Mouse (Mus musculus) cerebellum, adult 2 months (tissue): ENCODE results near the gene Myt1. TPM values are rescaled to one million over a fixed set of nuclear protein-coding genes. Genes with fewer than 3 reads are reported as not detected.
A peak's percentile ranks its signal among the peaks of the same experiment; 100 is the strongest.

Source experiments
- DNase-seq, 2 experiments: peaks; one replicate each; pipeline ENCODE4 v3.0.0; 2021
- H3K27ac ChIP-seq: fragments of 200-500 bp; 2 replicates; pipeline ENCODE4 v1.5.1; 2012; ENCODE audit warnings: low read length, control low read depth, inconsistent platforms; ENCODE audit not compliant: insufficient read depth
- H3K27me3 ChIP-seq: fragments of 200-500 bp; 2 replicates; pipeline ENCODE4 v1.6.1; 2012; ENCODE audit warnings: inconsistent platforms, mild to moderate bottlenecking, low read length, moderate library complexity; ENCODE audit not compliant: control insufficient read depth, insufficient read depth
- H3K4me1 ChIP-seq: fragments of 200-500 bp; 2 replicates; pipeline ENCODE4 v1.6.1; 2011; ENCODE audit warnings: low read length; ENCODE audit not compliant: control insufficient read depth, insufficient read depth
- H3K4me3 ChIP-seq: fragments of 200-500 bp; replicated peaks from 2 replicates; pipeline ENCODE3; 2011; ENCODE audit warnings: mild to moderate bottlenecking, low read depth, low read length, control low read depth; ENCODE audit not compliant: insufficient read depth
- CTCF ChIP-seq: fragments of 200-500 bp; IDR thresholded peaks from 2 replicates; pipeline ENCODE4 v1.5.1; 2011; ENCODE audit warnings: low read depth, mild to moderate bottlenecking, control low read depth, low read length, moderate library complexity, borderline replicate concordance; ENCODE audit not compliant: insufficient read depth
- POLR2A ChIP-seq: fragments of 200-500 bp; IDR thresholded peaks from 2 replicates; pipeline ENCODE4 v1.6.1; 2011; ENCODE audit warnings: low read length, control low read depth, borderline replicate concordance; ENCODE audit not compliant: insufficient read depth
- WGBS: fragments of 180-500 bp; shearing (Covaris S2); methylation state at CpG from one replicate; pipeline ENCODE4 v1.1.7; 2018; 5-methylcytosine and 5-hydroxymethylcytosine counted together
- polyA plus RNA-seq: library from polyadenylated mRNA; depleted of rRNA; stranded (reverse); fragments of >200 nt; gene quantifications from 2 replicates; pipeline ENCODE4 v1.2.3, GENCODE M21; 2012

Gene Myt1
- polyA plus RNA-seq, 1 experiment, result 44.2 TPM

DNA sequence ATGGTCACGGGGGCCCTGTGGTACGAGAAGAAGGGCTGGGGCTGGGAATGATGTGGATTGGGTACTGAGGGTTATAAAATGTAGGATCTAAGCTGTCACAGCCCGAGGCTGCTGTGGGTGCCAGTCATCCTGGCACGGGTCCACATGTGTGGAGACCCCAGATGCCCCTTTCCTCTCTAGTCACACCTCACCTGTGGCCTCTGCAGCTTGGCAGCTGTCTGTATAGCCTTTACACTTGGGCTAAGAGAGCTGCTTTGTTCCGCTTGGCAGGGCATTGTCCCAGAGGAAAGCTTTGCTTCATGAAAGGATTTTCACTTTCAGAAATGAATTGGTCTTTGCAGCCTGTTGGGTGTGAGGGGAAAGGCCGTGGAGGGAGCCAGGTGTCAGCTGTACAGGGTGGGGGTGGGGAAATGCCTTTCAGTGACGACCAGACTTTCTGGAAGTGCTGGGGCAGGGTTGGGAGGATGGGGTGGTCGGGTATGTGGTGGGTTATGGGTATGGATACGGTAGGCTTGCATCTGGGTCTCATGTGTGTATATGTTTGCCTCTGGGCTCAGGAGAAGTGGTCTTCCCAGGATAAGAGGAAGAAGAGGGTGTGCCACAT lies 35.4 kb upstream of the Myt1 start:
- DNase-seq, result no peak
- no peaks in the 10 kb centered on the region; the same call in 1 of the 2 replicates for H3K4me1 ChIP-seq
- TF ChIP-seq POLR2A, result no peak
- no peak for TF ChIP-seq CTCF
- 54% methylated on average over 9 of the region's 9 CpGs for WGBS
- H3K27me3 ChIP-seq, result no peaks in the 10 kb centered on the region
- no peak overlapping the region for H3K4me3 ChIP-seq
- no peak overlapping the region for H3K27ac ChIP-seq

DNA sequence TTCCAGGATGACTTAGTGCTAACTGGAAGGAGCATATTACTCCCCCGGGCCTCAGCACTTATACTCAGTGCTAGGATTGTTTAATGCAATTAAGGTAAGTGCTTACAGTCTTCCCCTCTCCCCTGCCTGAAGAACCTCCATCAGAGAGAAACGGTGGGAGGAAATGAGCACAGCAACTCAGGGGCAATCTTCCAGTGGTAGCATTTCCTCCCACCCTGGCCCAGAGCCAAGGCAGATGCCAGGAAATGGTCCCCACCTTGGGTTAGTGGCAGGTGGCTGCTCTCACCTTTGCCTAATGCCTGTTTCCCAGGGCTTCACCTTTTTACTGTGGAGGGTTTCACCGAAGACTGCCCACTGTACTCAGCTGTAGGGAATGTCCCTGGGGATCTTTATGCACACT lies 33.1 kb upstream of the Myt1 start:
- Histone ChIP-seq H3K4me1 (no peaks in the 10 kb centered on the region), H3K27me3 (no peaks in the 10 kb centered on the region), H3K27ac (no peak overlapping the region), H3K4me3 (no peak overlapping the region)
- no peak for TF ChIP-seq POLR2A
- TF ChIP-seq CTCF, result no peak
- WGBS, result 60% methylated on average over 3 of the region's 3 CpGs
- no peak for DNase-seq

DNA sequence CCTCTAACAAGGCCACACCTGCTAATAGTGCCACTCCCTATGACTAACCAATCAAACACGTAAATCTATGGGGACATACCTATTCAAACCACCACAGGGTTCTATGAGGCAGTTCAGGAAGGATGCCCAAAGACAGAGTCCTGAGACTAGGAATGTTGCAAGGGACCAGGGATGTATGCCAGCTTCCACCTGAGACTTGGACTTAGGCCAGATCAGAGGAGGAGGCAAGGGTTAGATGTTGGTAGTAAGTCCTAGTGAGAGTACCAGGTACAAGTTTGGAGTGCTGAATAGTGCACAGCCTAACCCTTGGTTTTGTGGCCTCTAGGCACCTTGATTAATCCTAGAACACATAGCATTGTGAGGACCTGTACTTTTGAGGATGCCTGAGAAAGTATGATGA lies 10.5 kb upstream of the Myt1 start:
- H3K4me3 ChIP-seq, result no peak overlapping the region
- WGBS, result 17% methylated on average over 1 of the region's 1 CpGs
- DNase-seq, result peak; percentile 66 to 71
- peaks cover 5% of the 10 kb centered on the region; the same call in 1 of the 2 replicates for H3K4me1 ChIP-seq
- no peak overlapping the region for H3K27ac ChIP-seq
- H3K27me3 ChIP-seq, result no peaks in the 10 kb centered on the region
- no peak for TF ChIP-seq CTCF
- no peak for TF ChIP-seq POLR2A

DNA sequence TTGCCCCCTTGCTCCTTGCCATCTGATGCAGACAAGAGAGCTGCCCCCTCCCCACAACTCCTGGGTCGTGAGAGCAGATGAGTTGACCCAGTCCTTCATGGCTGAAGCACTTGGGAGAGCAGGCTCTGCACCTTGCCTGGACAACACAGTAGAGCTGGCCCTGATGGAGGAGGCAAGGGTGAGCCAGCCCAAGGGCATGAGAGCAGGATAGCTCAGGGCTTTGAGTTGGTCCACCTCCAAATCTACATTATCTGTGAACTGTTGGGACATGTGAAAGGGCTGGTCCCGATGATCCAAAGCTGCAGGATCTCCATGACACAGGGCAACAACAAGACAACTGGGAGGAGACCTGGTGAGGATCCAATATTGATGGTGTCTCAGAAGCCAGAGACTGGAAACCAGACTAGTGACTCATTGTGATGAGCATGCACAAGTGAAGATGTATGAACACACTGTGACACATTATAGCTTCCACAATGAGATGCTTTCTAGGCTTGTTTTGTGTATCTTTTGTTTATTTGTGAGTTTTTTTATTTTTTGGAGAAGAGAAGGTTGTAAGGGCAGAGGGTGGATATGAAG lies 4.9 kb upstream of the Myt1 start:
- H3K4me3 ChIP-seq, result no peak overlapping the region
- 22% methylated on average over 2 of the region's 2 CpGs for WGBS
- H3K27ac ChIP-seq, result no peak overlapping the region
- no peaks in the 10 kb centered on the region for H3K27me3 ChIP-seq
- TF ChIP-seq CTCF, result no peak
- TF ChIP-seq POLR2A, result no peak
- peaks cover 16% of the 10 kb centered on the region; the same call in 1 of the 2 replicates for H3K4me1 ChIP-seq
- no peak for DNase-seq

DNA sequence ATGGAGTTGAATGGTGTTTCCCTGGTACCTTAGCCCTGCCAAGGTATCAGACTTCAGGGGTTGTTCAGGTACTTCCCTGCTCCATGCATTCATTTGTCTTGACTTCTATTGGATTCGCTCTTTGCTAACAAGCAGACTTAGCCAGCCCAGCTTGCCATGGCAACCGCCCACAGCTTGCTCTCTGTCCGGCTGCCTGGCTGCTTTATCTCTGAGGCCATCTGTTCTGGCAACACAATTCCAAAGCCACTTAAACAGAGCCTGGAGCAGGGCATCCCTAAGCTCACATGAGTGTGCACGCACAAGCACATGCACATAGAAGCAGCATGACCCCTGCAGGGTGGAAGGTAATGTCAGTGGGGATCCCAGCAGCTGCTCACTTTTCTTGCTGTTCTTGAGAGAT lies 4.1 kb upstream of the Myt1 start:
- Histone ChIP-seq H3K4me3 (no peak overlapping the region), H3K27me3 (no peaks in the 10 kb centered on the region), H3K27ac (peak overlapping the region; percentile 73; the same call in 1 of the 2 replicates), H3K4me1 (peaks cover 16% of the 10 kb centered on the region; the same call in 1 of the 2 replicates)
- TF ChIP-seq POLR2A (no peak), CTCF (no peak)
- 4% methylated on average over 4 of the region's 4 CpGs for WGBS
- DNase-seq, result peak; percentile 87 to 95

DNA sequence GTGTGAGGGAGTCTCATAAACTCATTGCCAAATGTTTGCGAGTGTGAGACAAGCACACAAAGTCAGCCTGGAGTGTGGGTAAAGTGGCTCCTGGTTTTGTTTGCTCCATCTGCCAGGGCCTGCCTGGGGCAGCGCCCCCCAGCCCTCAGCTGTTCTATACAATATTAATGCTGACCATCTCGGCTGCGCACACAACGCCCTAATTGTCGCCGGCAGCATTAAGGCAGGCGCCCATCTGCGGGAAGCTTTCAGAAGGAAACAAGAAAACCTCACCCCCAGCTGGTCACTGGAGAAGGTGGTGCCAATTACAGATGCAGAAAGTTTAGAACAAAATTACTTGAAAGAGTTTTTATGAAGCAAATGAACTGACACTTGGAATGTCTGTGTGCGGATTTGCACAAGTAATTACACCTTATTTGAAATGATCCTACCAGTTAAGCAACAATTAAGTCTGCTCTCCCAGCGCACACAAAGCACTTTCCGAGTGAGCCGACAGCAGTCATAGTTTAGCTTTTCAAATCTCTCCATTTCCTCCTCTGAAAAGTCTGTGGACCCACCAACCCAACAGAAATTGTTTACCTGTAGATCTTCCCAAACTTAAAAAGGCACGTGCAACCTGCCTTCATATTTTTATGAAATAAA lies 875 bp downstream of the Myt1 start:
- Histone ChIP-seq H3K4me3 (no peak overlapping the region), H3K27ac (no peak overlapping the region), H3K4me1 (peaks cover 15% of the 10 kb centered on the region; the same call in 1 of the 2 replicates), H3K27me3 (no peaks in the 10 kb centered on the region)
- 53% methylated on average over 14 of the region's 14 CpGs for WGBS
- TF ChIP-seq POLR2A, result no peak
- no peak for DNase-seq

DNA sequence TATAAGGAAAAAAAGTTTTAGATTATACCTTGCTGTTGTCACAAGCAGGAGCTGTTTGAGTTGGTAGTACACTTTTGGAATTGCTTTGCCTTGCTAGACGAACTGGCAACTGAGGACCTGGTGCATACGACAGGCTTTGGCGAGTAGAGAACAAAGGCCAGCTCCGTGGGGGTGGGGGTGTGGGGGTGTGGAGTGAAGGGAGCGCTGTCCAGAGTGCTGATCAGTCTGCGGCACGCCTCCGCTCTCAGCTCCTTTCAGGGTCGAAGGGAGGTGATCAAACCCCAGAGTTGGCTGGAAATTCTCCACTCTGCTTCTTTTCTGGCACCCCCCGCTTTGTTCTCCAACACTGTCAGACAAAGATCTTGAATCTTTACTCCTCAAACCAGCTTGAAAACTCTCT lies 1.5 kb downstream of the Myt1 start:
- WGBS, result 15% methylated on average over 10 of the region's 10 CpGs
- TF ChIP-seq POLR2A, result no peak
- TF ChIP-seq CTCF, result no peak
- peaks cover 18% of the 10 kb centered on the region; the same call in 1 of the 2 replicates for H3K4me1 ChIP-seq
- H3K27ac ChIP-seq, result no peak overlapping the region
- DNase-seq, result peak in 1 of 2 experiments; percentile 41
- H3K4me3 ChIP-seq, result no peak overlapping the region
- H3K27me3 ChIP-seq, result no peaks in the 10 kb centered on the region

DNA sequence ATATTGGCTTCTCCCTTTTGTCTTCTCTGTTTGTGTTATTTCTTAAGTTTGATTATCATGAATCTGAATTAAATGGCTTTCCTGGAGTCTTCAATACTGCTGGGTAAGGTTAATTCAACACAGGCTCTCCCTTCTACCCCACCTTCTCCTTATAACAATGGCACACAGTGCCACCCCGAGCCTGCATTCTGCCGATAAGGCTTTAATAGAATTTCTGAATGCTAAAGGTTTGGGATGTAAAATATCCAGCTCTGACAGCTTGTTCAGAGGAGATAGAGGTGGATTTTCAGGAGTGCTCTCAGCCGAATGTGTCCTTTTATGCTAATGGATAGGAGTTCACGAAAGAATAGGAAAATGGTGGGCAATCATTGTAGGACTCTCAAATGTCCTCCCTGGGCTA lies 2.1 kb downstream of the Myt1 start:
- 63% methylated on average over 4 of the region's 4 CpGs for WGBS
- Histone ChIP-seq H3K27ac (peak overlapping the region; percentile 26; the same call in 1 of the 2 replicates), H3K4me3 (no peak overlapping the region), H3K4me1 (peaks cover 15% of the 10 kb centered on the region; the same call in 1 of the 2 replicates), H3K27me3 (no peaks in the 10 kb centered on the region)
- TF ChIP-seq POLR2A (no peak), CTCF (no peak)
- DNase-seq, result no peak
